Mouse (Mus musculus) kidney, embryonic 14.5 days (tissue): ENCODE results near the gene Dpp4. TPM values are rescaled to one million over a fixed set of nuclear protein-coding genes. Genes with fewer than 3 reads are reported as not detected.

ENCODE experiments used
- ATAC-seq: fragments of 200-750 bp; cut with Nextera tagmentation; 2 replicates; pipeline ENCODE4 v1.8.0; 2017; ENCODE audit warnings: moderate number of reproducible peaks, mild to moderate bottlenecking, moderate TSS enrichment, moderate library complexity; ENCODE audit not compliant: low FRiP score, low TSS enrichment
- H3K27ac ChIP-seq: fragments of 300-500 bp; sonication (generic); 2 replicates; pipeline ENCODE4 v1.5.1; 2014; ENCODE audit warnings: low read depth, mild to moderate bottlenecking, low read length, moderate library complexity, mixed read lengths
- H3K27me3 ChIP-seq: fragments of 300-500 bp; sonication (generic); 2 replicates; pipeline ENCODE4 v1.6.1; 2014; ENCODE audit warnings: mild to moderate bottlenecking, low read length; ENCODE audit not compliant: control insufficient read depth, insufficient read depth
- H3K36me3 ChIP-seq: fragments of 300-500 bp; sonication (generic); 2 replicates; pipeline ENCODE4 v1.6.1; 2014; ENCODE audit warnings: low read length, mixed read lengths; ENCODE audit not compliant: control insufficient read depth, insufficient read depth
- H3K4me1 ChIP-seq: fragments of 300-500 bp; sonication (generic); 2 replicates; pipeline ENCODE4 v1.6.1; 2014; ENCODE audit warnings: low read length, mixed read lengths; ENCODE audit not compliant: control insufficient read depth, insufficient read depth
- H3K4me2 ChIP-seq: fragments of 300-500 bp; sonication (generic); replicated peaks from 2 replicates; pipeline ENCODE4 v1.6.1; 2014; ENCODE audit warnings: low read depth, mild to moderate bottlenecking, low read length
- H3K4me3 ChIP-seq: fragments of 300-500 bp; sonication (generic); 2 replicates; pipeline ENCODE4 v1.5.1; 2014; ENCODE audit warnings: mild to moderate bottlenecking, low read length
- H3K9ac ChIP-seq: fragments of 300-500 bp; sonication (generic); 2 replicates; pipeline ENCODE4 v1.6.1; 2014; ENCODE audit warnings: low read depth, mild to moderate bottlenecking, low read length, moderate library complexity
- H3K9me3 ChIP-seq: fragments of 300-500 bp; sonication (generic); 2 replicates; pipeline ENCODE4 v1.6.1; 2016; ENCODE audit warnings: low read length; ENCODE audit not compliant: control insufficient read depth
- WGBS: fragments of 180-500 bp; shearing (Covaris S2); extraction: QIAGEN DNeasy Blood & Tissue Kit; methylation state at CpG from one replicate; pipeline ENCODE4 v1.1.7; 2014; 5-methylcytosine and 5-hydroxymethylcytosine counted together
- polyA plus RNA-seq: library from polyadenylated mRNA; unstranded; fragments of >200 nt; fragmentation: Nextera tagmentation; extraction: Ambion mirVana; gene quantifications from 2 replicates; pipeline ENCODE4 v1.2.1, GENCODE M21; 2014

The Dpp4 gene
- polyA plus RNA-seq, 1 experiment from 2014 or later, result 70.1 TPM

DNA sequence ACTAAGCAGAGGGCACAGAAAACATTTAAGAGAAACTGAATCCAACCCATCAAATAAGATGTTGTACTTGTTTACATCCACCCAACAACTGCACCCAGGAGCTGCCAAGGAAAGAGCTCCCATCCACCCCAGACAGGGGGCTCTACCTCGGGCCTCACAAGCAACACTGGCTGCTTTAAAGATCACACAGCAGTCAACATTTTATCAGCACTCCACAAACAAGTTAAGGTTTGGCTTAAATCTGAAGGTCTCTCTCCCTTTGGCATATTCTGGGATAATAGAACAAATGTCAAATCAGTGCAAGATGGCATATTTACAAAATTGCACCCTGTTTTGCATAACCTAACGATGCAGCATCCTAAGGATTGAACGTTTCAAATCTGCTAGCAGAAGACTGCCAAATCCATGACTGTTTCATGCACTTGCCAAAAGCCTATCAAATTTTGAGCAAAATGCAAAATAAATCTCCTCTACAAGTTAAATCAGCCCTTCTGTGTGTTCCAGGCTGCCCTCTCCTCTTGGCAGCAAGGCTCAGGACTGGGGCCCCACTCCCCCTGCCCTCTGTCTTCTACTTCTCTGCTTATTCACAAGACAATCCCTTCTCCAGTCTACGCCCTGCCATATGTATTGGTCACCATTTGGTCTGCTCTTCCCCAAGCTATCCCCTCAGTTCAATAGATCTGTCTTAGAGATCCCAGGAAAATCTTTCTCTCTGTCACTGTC lies 72.6 kb downstream of the Dpp4 start:
- H3K4me3 ChIP-seq, result no peak overlapping the region
- no peak overlapping the region for H3K9ac ChIP-seq
- H3K36me3 ChIP-seq, result no peaks in the 10 kb centered on the region
- no peaks in the 10 kb centered on the region for H3K4me1 ChIP-seq
- WGBS, result 72% methylated on average over 4 of the region's 4 CpGs
- no peak for ATAC-seq
- no peak overlapping the region for H3K27ac ChIP-seq
- H3K4me2 ChIP-seq, result no peak overlapping the region
- no peaks in the 10 kb centered on the region for H3K27me3 ChIP-seq
- H3K9me3 ChIP-seq, result no peaks in the 10 kb centered on the region

GRCm38 (mm10) chr2:62337086-62337485 lies 74.9 kb downstream of the Dpp4 start:
- H3K4me3 ChIP-seq, result no peak overlapping the region
- H3K9ac ChIP-seq, result no peak overlapping the region
- WGBS, result 88% methylated on average over 7 of the region's 7 CpGs
- no peaks in the 10 kb centered on the region for H3K4me1 ChIP-seq
- no peak overlapping the region for H3K4me2 ChIP-seq
- no peak for ATAC-seq
- no peaks in the 10 kb centered on the region for H3K9me3 ChIP-seq
- H3K27me3 ChIP-seq, result no peaks in the 10 kb centered on the region
- no peaks in the 10 kb centered on the region for H3K36me3 ChIP-seq
- H3K27ac ChIP-seq, result no peak overlapping the region

DNA sequence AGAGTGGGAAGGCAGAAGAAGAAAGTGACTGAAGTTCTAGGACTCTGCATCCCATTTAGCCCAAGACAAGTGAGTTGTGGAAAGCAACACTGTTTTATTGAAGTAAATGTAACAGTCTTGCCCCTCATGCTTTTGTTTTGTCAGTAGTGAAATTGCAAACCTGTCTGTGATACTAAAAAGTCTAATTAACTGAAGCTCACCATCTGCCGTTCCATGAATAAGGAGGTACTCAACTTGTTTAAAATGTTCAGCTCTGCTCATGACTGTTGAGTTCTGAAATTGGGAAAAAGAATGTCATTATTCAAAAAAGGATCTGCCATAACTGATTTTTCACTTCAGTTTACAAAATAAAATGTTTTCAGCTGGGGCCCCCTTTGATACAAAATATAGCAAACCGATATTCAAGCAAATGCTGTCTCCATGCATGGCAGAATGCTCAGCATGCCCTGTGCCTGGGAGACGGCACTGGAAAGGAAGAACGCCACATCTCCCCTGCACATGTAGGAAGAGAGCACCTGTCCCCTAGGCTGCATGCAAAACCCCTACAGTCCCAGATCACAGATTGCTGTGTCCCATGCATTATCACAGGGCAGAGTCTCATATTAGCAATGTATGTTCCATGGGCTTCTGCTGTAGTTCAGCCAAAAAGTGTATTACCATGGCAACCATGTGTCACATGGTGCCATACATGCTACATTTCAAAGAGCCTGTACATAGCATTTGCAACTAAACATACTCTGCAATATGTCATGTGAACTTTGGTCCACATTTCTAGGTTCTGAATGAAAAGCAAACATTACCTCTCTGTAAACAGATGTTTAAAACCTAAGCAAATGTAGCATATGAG lies 77.4 kb downstream of the Dpp4 start:
- Histone ChIP-seq H3K4me1 (no peaks in the 10 kb centered on the region), H3K27me3 (no peaks in the 10 kb centered on the region), H3K9ac (no peak overlapping the region), H3K4me2 (no peak overlapping the region), H3K4me3 (no peak overlapping the region), H3K27ac (no peak overlapping the region), H3K36me3 (no peaks in the 10 kb centered on the region), H3K9me3 (no peaks in the 10 kb centered on the region)
- ATAC-seq, result no peak
- WGBS, result 77% methylated on average over 4 of the region's 4 CpGs

DNA sequence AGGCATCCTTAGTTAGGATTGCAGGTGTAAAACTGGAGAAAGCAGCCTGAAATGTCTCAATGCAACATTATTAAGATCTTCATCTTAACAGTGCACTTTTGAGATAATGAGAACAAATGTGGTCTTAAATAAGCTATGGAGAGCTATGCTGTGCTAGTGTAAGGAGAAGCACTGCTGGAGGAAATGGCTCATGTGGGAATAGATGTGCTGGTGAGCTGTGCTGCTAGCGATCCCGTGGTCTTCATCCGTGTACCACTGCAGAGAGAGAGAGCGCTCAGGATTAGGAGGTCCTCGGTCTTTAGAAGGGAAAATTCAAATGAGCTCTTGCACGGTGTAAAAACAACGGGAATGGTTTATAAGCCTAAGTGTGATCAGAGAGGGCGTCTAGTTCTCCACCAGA lies 79.6 kb downstream of the Dpp4 start:
- Histone ChIP-seq H3K27ac (no peak overlapping the region), H3K9me3 (no peaks in the 10 kb centered on the region), H3K4me2 (no peak overlapping the region), H3K36me3 (no peaks in the 10 kb centered on the region), H3K4me1 (no peaks in the 10 kb centered on the region), H3K4me3 (no peak overlapping the region), H3K27me3 (no peaks in the 10 kb centered on the region), H3K9ac (no peak overlapping the region)
- WGBS, result 75% methylated on average over 8 of the region's 8 CpGs
- ATAC-seq, result no peak

- no peak for ATAC-seq
- H3K36me3 ChIP-seq, result no peaks in the 10 kb centered on the region
- no peak overlapping the region for H3K9ac ChIP-seq
- no peaks in the 10 kb centered on the region for H3K27me3 ChIP-seq
- H3K4me3 ChIP-seq, result no peak overlapping the region
- no peaks in the 10 kb centered on the region for H3K4me1 ChIP-seq
- no peaks in the 10 kb centered on the region for H3K9me3 ChIP-seq
- no peak overlapping the region for H3K4me2 ChIP-seq
- 69% methylated on average over 4 of the region's 4 CpGs for WGBS
- H3K27ac ChIP-seq, result no peak overlapping the region
Measured at GRCm38 (mm10) chr2:62331913-62332312, 80.1 kb downstream of the Dpp4 start.

GRCm38 (mm10) chr2:62325388-62325787 lies 86.6 kb downstream of the Dpp4 start:
- WGBS, result 92% methylated on average over 2 of the region's 2 CpGs
- no peaks in the 10 kb centered on the region for H3K4me1 ChIP-seq
- no peak overlapping the region for H3K4me3 ChIP-seq
- ATAC-seq, result no peak
- no peaks in the 10 kb centered on the region for H3K36me3 ChIP-seq
- no peaks in the 10 kb centered on the region for H3K9me3 ChIP-seq
- H3K27ac ChIP-seq, result no peak overlapping the region
- no peak overlapping the region for H3K4me2 ChIP-seq
- no peak overlapping the region for H3K9ac ChIP-seq
- H3K27me3 ChIP-seq, result no peaks in the 10 kb centered on the region

- Histone ChIP-seq H3K4me3 (no peak overlapping the region), H3K4me2 (no peak overlapping the region), H3K9me3 (no peaks in the 10 kb centered on the region), H3K36me3 (no peaks in the 10 kb centered on the region), H3K4me1 (no peaks in the 10 kb centered on the region), H3K27ac (no peak overlapping the region), H3K27me3 (no peaks in the 10 kb centered on the region), H3K9ac (no peak overlapping the region)
- 81% methylated on average over 9 of the region's 9 CpGs for WGBS
- no peak for ATAC-seq
Measured at GRCm38 (mm10) chr2:62323078-62323637, 88.9 kb downstream of the Dpp4 start.

DNA sequence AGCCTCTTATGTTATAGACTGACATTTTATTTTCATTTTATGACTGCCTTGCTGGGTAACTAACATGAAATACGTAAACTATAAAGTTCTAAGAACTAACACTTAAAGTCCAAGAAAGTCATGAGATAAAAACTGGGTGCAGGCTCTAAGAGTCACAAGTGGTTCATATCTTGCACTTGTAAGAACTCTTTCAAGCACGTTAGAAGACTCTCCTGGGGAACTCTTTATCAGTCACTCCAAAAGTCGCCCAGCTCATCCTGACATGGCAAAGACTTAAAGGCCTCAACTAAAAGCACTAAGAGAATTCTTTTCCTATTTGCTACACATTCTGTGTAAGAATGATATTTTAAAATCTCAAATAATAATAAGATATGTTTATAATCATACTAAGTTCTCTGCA lies 92.5 kb downstream of the Dpp4 start:
- H3K27me3 ChIP-seq, result no peaks in the 10 kb centered on the region
- H3K4me2 ChIP-seq, result no peak overlapping the region
- H3K36me3 ChIP-seq, result no peaks in the 10 kb centered on the region
- 86% methylated on average over 3 of the region's 3 CpGs for WGBS
- no peaks in the 10 kb centered on the region for H3K9me3 ChIP-seq
- ATAC-seq, result no peak
- H3K27ac ChIP-seq, result no peak overlapping the region
- H3K4me1 ChIP-seq, result no peaks in the 10 kb centered on the region
- H3K9ac ChIP-seq, result no peak overlapping the region
- no peak overlapping the region for H3K4me3 ChIP-seq

DNA sequence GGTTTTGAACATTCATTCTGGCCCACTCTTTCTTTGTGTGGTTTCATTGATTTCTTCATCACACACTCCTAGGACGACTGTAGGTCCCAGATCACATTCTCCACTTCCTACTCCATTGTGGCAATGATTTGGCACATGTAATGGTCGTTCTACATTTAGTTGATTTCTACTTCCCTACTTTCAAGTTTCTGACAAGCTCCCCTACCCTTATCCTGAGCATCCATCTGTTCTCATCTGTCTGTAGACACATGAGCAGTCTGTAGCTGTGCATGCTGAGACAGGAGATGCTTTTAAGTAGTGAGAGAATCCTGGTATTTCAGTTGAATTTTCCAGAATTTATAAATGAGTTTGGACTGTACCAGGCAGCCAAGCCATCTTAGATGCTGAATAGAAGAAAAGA lies 95.1 kb downstream of the Dpp4 start:
- Histone ChIP-seq H3K36me3 (no peaks in the 10 kb centered on the region), H3K9me3 (no peaks in the 10 kb centered on the region)

More for the DNA sequence above, 95.1 kb downstream of the Dpp4 start:
- Histone ChIP-seq H3K27ac (no peak overlapping the region), H3K27me3 (no peaks in the 10 kb centered on the region), H3K9ac (no peak overlapping the region), H3K4me2 (no peak overlapping the region), H3K4me1 (no peaks in the 10 kb centered on the region), H3K4me3 (no peak overlapping the region)
- 83% methylated on average over 2 of the region's 2 CpGs for WGBS
- no peak for ATAC-seq
